Mouse (Mus musculus) liver, embryonic 14.5 days (tissue): ENCODE data around the gene Nav2.

Experiments
- CTCF ChIP-seq: IDR thresholded peaks from 2 replicates; pipeline ENCODE4 v1.5.1; 2016; ENCODE audit warnings: antibody characterized with exemption, low read depth, control low read depth
- EP300 ChIP-seq: IDR thresholded peaks from 2 replicates; pipeline ENCODE4 v1.6.1; 2016; ENCODE audit warnings: antibody characterized with exemption, low read depth

DNA sequence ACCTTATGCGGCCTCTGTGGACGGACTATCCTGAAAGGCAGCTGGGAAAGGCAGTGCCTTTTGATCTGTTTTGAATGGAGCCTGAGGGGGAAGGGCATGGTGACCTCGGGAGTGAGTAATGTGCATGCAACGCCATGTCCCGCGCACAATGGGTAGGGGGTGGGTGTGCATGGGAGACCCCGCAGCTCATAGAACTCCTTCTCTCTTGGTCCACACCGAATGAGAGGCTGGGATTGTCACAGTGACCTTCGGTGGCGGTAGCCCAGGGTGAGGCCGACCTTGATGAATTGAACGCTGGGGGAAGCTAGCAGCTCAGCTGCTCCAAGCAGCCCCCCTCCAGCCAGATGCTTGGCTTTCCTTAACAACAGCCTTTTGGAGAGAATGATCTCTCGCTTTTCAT, 86.7 kb downstream of the Nav2 start:
- TF ChIP-seq CTCF, result no peak
- no peak for TF ChIP-seq EP300
